Mouse (Mus musculus) liver, adult 2 months (tissue): ENCODE results near the gene Os9.

Experiments used
- CTCF ChIP-seq: fragments of 200-500 bp; IDR thresholded peaks from 2 replicates; pipeline ENCODE4 v1.5.1; 2011; ENCODE audit warnings: low read depth, low read length, control low read depth
- POLR2A ChIP-seq: fragments of 200-500 bp; IDR thresholded peaks from 2 replicates; pipeline ENCODE4 v1.6.1; 2011; ENCODE audit warnings: low read length, control low read depth; ENCODE audit not compliant: insufficient read depth; ENCODE audit errors: extremely low read depth

DNA sequence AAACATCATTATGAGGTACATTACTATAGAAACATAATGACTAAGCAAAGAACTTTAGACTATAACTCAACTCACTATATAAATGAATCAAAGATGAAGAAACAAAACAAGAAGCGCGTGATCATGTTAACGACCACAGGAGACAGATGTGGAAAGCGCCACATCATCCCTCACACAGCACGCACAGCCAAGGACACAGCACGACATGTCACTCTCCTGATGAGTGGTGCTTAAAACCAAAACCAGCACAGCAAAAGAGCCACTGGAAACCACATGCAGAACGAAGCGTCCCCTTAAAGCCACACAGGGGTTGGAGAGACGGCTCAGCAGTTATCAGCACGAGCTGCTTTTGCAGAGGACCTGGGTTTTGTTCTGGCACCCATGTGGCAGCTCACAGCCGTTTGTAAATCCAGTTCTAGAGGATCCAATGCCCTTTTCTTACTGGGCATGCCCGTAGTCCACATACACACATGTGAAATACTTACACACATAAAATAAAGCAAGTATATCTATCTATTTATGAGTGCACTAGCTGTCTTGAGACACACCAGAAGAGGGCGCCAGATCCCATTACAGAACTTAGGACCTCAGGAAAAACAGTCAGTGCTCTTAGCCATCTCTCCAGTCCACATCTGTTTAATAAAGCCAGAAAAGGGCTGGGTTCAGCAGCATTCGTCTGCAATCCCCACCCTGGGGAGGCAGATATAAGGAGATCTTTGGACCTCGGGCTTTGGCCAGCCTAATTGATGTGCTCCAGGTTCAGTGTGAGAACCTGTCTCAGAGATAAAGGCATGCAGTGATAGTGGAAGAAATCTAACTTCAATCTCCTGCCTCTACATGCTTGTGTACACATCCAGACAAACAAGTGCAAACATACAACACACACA, 9.7 kb downstream of the Os9 start:
- TF ChIP-seq CTCF (no peak), POLR2A (no peak)
